Mouse (Mus musculus) left cerebral cortex, adult 11 months (tissue): ENCODE measurements around the gene Arl15.

Source experiments
- DNase-seq: peaks from one replicate; pipeline ENCODE4 v3.0.0; 2022; ENCODE audit warnings: low spot score

The Arl15 gene

GRCm38 (mm10) chr13:113918668-113919067 lies 124.4 kb downstream of the Arl15 start:
- DNase-seq: no peak

GRCm38 (mm10) chr13:113935697-113936096 lies 141.4 kb downstream of the Arl15 start:
- no peak for DNase-seq

- DNase-seq: no peak
Observed at GRCm38 (mm10) chr13:113937231-113937630, 142.9 kb downstream of the Arl15 start.

DNA sequence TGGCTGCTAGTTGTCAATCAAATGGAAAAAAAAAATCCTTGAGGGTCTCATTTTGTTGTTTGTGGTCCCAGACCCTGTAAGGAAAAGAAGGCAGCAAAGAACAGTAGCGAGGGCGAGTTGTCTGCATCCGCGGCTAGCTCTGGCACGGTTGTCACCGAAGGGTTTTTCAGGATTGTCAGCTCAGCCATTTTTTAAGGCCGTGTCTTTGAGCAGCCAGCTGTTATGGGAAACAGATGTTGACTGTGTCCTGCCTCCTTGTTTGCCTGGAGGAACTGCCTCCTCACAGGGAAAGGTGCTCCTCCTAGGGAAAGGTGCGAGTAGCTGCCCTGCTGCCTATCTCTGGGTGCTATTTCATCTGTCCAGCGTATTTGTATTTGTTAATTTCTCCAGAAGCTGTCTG lies 144.3 kb downstream of the Arl15 start:
- DNase-seq: no peak

DNA sequence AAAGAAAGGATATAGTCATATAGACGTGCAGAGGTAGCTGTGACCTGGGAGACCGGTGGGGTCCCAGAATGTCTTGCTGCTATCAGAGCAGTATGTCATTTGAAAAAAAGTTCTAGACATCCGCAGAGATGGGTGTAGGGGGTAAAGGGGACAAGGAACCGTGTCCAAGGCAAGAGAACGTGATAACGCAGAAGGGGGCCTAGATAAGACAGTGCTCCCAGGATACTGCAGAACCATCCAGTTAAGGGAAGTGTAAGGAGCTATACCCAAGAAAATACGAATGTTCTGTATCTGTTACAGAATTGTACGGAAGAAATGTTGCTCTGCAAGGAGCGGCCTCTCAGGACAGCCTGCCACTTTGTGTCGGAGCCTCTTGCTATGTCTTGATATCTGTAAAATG lies 144.8 kb downstream of the Arl15 start:
- no peak for DNase-seq

GRCm38 (mm10) chr13:113939681-113940080 lies 145.4 kb downstream of the Arl15 start:
- no peak for DNase-seq

DNA sequence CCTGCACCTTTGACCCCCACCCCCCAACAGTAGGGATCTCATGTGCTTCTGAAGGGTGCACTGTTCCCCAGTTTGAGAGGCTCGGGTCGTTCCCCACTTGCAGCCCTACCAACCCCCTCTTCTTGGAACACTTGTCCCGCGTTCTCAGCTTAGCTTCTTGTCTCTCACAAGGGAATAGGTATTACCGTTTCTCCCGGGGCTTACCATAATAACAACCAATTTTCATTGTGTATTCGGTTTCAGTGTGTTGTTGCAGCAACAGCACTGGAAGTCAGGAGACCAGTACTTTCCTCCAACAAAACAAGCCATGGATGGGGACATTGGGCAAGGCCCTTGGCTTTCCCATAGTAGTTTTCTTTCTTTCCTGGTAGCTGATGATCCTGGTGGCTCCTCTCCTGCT lies 145.8 kb downstream of the Arl15 start:
- no peak for DNase-seq

DNA sequence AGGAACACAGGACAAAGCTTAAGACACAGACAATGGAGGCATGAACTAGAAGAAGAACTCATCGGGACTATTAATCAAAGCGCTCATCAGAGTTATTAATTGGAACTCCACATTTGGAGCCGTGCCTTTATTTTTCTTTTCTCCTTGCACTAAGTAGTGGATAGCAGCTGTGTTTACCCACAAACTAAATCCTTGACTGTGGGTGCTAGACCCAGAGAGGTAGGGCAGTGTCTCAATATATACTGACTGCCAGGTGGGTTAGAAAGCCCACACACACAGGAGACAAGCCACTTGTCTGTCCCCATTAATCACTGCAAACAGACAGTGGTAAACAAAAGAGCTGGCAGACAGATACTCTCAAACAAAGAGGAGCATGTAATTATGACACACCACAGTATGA lies 147.6 kb downstream of the Arl15 start:
- no peak for DNase-seq

GRCm38 (mm10) chr13:113947546-113947945 lies 153.2 kb downstream of the Arl15 start:
- DNase-seq: no peak

DNA sequence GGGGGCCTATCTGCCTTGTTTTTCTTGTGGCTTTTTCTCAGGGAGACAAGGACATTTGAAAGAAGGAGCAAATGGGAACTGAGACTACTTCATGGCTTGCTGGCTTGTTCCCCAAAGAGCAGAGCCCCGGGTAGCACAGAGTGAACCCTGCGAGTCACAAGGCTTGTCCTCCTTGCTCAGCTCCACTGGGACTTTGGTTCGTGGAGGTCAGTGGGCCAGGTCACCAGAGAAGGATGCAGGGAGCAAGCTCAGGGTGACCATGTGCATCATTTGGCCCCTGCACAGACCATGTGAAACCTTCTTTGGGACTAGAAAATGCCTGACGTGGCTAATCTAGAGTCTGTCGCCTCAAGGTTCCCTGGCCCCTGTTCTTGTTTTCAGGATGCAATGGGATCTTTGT lies 155.4 kb downstream of the Arl15 start:
- no peak for DNase-seq

- DNase-seq: no peak
Observed at GRCm38 (mm10) chr13:113950131-113950530, 155.8 kb downstream of the Arl15 start.

DNA sequence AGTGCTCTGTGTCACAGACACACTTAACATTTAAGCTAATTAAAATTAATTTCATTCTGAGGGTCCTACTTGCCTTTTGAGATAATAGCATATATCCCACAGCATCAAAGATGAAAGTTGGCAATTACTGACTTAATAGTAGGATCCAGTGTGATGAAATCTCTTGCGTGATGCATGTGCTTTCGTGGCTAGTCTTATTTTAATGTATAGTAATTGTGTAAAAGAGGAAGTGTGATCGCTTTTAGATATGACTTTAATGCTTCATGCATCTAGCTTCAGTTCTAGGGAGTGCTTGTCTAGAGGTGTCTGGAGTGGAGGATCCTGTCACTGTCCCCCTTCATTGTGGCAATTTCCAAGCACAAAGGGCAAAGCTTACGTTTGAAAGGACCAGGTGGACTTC lies 163.1 kb downstream of the Arl15 start:
- no peak for DNase-seq

DNA sequence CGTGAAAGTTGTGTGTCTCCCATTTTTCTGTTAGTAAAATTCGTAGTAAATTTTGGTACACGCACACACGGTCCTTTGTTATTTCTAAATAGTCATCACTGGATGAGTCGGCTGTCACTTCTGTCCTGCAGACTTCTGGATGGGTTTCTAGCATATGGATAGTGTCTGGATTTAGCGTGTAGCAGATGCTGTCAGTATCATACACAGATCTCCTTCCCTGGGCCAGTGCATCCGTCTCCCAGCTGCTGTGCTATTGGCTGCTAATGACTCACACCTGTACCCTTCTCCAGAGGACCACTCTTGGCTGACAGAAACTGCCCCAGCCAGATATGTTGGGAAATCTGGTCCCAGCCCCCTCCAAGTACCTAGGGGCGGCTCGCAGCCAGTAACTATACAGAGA lies 170.6 kb downstream of the Arl15 start:
- no peak for DNase-seq

GRCm38 (mm10) chr13:113970706-113971105 lies 176.4 kb downstream of the Arl15 start:
- no peak for DNase-seq

- no peak for DNase-seq
Observed at GRCm38 (mm10) chr13:113972401-113972800, 178.1 kb downstream of the Arl15 start.

DNA sequence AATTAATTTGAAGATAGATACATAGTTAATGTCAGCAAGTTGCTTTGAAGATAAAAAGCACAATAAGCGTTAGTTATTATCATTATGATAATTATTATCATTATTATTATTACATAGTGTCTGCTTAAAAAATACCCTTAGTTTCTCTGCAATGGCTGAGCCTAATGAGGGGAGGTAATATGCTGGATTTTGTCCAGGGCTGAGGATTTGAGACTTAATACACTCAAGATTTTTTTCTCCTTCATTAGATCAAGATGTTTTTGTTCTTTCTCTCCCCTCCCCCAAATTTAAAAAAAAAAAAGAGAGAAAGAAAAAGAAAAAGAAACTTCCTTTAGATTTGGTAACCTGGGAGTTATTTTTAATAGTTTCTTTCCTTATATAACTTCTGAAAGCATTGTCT lies 180.6 kb downstream of the Arl15 start:
- no peak for DNase-seq

GRCm38 (mm10) chr13:113975722-113976121 lies 181.4 kb downstream of the Arl15 start:
- no peak for DNase-seq

- no peak for DNase-seq
Observed at GRCm38 (mm10) chr13:113976936-113977335, 182.6 kb downstream of the Arl15 start.

DNA sequence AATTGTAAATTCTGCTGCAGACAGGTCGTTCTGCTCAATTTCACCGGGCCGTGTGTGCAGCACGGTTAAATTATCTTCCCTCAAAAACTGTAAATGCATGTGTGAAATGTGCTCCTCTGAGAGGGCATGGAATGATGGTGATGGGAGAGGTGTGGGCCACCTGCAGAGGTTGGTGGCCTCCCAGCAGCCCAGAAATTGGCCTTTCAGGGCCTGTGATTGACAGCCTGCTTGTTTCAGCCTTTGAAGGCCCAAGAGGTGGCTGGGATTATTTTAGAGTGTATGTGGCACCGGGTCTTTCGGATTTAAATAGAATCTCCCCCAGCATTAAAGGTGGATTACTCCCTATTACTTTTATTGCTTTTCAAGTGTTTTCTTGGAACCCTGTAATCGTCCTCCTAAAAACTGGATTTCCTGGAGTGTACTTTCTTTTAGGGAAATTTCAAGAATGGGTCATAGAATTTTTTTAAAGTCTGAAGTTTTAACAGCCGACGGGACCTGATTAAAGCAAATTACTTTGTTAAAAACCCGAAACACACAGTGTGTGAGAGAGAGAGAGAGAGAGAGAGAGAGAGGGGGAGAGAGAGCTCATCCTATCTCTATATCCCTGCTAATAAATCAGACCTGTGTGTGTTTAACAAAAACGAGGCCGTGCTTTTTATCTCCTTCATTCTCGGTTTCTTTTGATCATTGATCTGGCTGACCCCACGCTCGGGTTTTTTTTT lies 186.6 kb downstream of the Arl15 start:
- DNase-seq: no peak

DNA sequence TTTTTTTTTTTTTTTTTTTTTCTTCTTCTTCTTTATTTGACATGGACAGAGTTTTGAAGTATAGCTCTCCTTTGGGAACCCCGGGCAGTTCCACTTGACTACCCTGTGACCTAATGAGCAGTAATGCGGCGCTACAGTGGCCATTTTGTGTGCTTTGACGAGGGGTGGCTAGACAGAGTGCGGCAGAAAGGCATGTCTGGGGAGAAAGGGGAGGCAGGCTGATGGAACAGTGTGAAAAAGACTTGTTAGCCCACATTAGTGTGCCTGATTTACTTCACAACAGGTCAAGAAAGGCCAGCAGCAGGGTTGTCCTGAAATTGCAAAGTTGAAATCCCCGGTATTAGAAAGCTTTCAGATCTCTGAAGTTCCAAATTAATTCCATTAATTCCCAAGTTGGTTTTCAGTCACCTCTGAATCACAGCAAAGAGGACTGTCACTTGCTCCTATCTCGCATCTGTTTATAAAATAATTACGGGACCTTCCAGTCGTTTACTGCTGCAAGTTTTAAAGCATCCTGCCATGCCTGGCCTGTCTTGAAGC lies 187.2 kb downstream of the Arl15 start:
- DNase-seq: no peak

- DNase-seq: no peak
Observed at GRCm38 (mm10) chr13:113983633-113984032, 189.3 kb downstream of the Arl15 start.

DNA sequence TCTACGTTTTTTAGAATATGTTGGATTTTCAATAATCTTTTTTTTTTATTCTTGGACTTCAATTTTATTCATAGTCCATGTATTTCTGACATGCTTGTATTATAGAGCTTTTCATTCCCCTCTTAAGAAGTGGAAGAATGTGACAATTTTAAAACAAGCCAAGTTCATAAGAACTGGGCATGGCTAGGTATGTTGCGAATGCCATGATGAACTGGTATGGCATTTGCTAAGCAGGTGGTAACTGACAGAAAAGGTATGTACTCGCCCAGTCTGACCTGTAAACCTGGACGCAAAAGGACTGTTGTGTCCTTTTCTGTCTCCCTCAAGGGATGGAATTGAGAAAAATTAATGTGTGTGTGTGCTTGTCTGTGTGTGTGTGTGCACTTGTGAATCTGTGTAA lies 190.2 kb downstream of the Arl15 start:
- no peak for DNase-seq

GRCm38 (mm10) chr13:113986864-113987562 lies 192.7 kb downstream of the Arl15 start:
- no peak for DNase-seq

DNA sequence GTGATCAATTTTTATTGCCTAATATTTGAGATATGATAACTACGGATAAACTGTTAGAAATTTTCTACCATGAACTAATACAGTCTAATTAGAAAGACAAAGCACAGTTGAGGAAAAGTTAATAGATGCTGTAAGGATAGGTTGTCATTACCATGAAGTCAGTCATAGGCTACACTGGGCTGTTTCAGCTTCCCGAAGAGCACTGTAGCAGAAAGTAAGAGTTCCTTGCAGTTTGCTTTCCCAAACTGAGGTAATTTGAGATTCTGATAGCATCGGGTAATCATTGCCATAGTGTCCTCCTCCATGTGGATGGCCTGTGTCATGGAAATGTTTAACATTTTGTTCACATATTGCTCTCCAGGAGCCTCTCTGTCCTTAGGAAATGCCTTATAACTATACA lies 195.9 kb downstream of the Arl15 start:
- DNase-seq: no peak
